Mouse (Mus musculus): ENCODE results near the gene Zbtb38.
"Not testable (repeated sequence)": the region's sequence is repeated elsewhere in the genome, so short reads cannot be mapped to it uniquely, and the experiment has no call there.

The Zbtb38 gene

DNA sequence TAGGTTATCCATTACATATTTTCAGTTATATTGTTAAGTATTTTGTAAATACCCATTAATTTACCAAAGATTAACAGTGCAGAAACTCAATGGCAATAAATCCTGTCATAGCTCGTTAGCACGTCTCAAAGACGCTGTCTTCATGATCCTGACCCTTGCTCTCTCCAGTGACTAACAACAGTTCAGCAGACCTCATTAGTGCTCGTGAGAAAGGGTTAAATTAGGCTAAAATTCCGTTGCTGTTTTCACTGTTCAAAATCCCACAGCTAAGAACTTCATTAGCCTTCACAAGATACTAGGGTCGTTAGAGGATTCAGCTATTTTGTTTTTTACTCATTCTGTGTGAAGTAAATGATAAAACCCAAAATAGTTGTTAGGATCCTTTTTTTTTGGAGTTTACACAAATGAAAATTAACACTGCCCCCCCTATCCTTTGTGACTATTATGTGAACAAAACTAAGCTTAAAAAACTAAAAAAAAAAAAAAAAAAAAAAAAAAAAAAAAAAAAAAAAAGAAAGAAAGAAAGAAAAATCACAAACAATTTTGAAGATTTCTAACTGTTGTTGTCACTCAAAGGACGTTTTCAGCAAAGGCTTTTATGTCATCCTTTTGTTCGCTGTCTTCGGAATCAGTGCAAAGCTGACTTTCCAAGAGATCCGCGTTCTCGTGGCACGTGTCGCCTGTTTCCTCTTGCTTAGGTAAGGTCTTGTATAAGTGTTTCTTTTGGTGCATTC is 67.6 kb downstream of the Zbtb38 start:
- DNase-seq (ENCODE audit: low read depth, low spot score) = no peak

DNA sequence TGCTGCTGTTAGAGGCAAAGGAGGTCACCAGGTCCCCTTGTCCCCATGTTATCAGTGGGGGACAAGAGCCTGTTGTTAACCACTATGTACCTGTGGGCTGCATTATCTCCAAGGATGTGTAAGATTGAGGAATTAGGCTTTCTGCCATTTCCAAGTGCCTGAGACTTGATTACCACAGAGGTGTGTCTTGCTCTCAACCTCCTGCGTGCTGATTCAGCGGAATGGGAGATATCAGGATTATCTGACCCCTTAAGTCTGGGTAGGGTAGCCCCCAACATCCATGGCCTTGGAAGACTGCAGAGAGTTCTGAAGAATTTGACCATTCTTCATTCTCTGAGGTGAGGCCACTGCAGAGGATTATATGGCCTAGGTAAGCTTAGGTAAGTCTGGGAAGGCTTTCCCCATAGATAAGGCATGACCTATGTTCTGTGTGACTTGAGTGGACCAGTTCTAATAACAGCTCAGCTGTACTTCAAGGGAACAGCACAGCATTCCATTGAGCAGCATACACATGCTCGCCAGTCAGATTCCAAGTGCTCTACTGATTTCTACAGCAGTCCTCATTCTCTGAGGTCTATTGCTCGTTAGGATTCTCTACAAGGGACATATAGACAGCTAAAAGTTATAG is 68.4 kb downstream of the Zbtb38 start:
- DNase-seq (ENCODE audit: low read depth, low spot score) = no peak

DNA sequence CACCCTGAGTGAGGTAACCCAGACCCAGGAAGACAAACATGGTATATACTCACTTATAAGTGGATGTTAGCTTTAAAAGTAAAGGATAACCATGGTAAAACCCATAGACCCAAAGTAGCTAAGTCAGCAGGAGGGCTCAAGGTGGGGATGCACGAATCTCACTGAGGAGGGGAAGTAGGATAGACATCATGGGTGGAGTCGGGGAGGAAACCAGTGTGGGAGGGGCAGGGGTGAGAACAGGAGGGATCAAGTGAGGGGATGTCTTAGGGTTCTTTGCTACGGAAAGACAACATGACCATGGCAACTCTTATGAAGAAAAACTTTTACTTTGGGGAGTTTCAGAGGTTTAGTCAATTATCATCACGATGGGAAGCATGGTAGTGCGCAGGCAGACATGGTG is 74.0 kb downstream of the Zbtb38 start:
- peak; percentile 12 for DNase-seq (ENCODE audit: low read depth, low spot score)

GRCm38 (mm10) chr9:96677711-96678110 is 74.9 kb downstream of the Zbtb38 start:
- not testable (repeated sequence) for DNase-seq (ENCODE audit: low read depth, low spot score)

GRCm38 (mm10) chr9:96676671-96677070 is 76.0 kb downstream of the Zbtb38 start:
- DNase-seq (ENCODE audit: low read depth, low spot score) = no peak

- DNase-seq (ENCODE audit: low read depth, low spot score) = no peak
These were observed 76.6 kb downstream of the Zbtb38 start for GRCm38 (mm10) chr9:96675763-96676640.

DNA sequence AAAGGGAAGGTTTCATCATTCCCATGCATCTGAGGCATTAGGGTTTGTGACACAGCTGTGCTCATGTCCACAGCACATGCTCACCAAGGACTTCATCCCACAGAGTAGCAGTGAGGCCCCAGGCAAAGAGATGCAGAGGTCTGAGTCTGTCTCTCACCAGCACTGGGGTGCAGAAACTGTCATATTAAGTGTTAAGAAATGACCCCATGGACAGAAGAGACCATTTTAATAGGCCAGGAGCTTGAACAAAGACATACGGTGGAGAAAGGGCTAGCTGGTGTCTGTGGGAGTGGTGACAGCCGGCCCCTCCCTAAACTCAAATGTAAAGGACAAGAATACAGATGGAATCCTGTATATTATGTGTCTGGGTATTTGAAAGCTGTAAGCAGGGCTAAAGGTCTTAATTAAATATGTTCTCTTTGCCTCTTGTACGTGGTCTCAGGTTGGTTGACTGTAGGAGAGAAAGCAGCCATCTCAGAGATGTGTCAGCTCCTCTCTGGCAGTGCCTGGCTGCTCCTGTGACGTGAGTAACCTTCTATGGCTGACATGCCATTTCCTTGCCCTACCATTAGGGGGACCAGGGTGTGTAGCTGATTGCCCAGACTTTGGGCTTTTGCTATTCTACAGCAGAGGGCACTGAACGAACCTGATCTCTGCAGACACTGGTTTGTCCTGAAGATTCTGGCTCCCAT is 77.4 kb downstream of the Zbtb38 start:
- DNase-seq (ENCODE audit: low read depth, low spot score) = peak; percentile 84

DNA sequence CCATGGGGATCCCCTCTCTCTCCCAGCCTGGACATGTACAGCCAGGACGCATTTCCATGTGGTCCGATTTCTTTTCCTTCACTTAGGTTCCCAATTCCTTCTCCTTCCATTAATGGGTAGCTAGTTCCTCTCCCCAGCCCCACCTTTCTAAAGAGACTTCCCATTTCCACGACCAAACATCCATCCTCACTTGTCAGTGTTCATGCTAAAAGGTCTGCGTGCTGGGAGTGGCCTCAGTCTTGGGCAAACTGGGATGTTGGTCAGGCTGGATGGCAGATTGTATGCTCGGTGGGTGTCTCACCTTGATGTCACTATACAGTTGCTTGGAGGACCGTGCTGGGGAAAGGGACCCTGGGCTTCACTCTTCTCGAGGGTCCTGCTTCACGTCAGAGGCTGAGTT is 78.3 kb downstream of the Zbtb38 start:
- DNase-seq (ENCODE audit: low read depth, low spot score) = no peak

GRCm38 (mm10) chr9:96672466-96672865 is 80.2 kb downstream of the Zbtb38 start:
- no peak for DNase-seq (ENCODE audit: low read depth, low spot score)

DNA sequence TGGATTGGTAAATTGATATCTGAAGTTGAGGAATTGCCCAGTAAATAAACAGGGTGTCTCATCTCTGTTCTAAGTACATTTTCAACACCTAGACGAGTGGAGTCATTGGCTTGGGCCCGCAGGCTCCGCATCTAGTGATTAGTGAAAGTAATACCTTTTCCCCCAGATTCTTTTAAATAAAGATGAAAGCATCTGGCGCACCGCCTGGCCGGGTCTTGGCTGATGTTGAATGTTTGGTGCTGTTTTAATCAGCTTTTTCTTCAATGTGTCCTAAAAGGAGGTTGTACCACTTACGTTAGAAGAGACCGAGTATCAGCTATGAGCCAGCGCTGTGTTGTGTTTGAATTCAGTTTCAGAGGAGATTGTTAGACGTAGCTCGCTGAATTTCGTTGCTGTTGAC is 81.4 kb downstream of the Zbtb38 start:
- no peak for DNase-seq (ENCODE audit: low read depth, low spot score)

GRCm38 (mm10) chr9:96669877-96670276 is 82.8 kb downstream of the Zbtb38 start:
- peak; percentile 96 for DNase-seq (ENCODE audit: low read depth, low spot score)

GRCm38 (mm10) chr9:96668628-96669027 is 84.0 kb downstream of the Zbtb38 start:
- peak; percentile 60 for DNase-seq (ENCODE audit: low read depth, low spot score)

DNA sequence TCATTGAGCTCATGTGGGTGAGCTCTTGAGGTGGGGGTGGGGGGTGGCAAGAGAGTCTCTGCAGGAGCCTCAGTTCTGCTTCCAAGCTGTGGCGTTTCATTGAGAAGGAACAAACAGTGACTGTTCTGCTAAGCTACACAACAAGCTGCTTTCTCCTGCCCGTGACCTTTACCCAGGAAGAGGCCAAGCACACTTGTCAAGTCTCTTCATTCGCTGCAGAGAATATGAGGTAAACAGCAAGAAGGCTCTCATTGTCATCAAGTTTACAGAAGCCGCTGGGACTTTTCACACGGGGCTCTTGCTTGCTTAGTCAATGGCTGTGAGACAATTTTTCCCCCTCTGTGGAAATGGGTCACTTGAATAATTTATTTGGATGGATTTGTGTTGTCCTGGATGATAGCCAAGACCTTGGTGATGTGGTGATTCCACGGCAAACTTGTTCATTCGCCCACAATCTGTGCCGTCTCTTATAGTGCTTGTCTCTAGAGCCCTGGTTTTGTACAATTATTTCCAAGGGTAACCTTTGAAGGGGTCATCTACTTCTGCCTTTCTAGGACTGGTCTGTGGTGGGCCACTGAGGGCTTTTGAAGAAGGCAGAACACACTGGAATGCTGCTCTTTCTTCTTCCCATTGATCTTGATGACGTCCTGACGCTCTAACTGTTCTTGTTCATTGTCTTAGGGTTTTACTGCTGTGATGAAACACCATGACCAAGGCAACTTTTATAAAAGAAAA is 92.0 kb downstream of the Zbtb38 start:
- DNase-seq (ENCODE audit: low read depth, low spot score) = no peak

- no peak for DNase-seq (ENCODE audit: low read depth, low spot score)
These were observed 92.8 kb downstream of the Zbtb38 start for GRCm38 (mm10) chr9:96659801-96660200.

GRCm38 (mm10) chr9:96653538-96653937 is 99.1 kb downstream of the Zbtb38 start:
- DNase-seq (ENCODE audit: low read depth, low spot score) = no peak

GRCm38 (mm10) chr9:96652763-96653162 is 99.9 kb downstream of the Zbtb38 start:
- peak; percentile 68 for DNase-seq (ENCODE audit: low read depth, low spot score)

DNA sequence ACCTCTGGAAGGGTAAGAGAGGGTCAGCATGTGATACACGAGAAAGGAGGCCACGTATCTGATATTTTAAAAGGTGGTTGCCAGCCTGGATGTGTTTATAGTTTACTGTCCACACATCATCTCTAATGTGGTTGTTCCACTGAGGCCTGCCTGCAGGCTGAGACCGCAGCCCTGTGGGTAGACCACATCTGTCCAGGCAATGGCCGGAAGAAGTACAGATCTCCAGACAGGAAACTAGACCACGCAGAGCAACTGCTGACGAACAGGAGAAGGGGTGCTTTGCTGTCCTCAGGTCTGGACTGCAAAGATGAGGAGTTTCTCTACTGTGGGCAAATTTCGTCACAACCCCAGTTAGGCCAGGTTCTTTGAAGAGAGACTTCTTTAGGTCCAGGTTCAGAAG is 101.8 kb downstream of the Zbtb38 start:
- DNase-seq (ENCODE audit: low read depth, low spot score) = no peak

GRCm38 (mm10) chr9:96649924-96650323 is 102.7 kb downstream of the Zbtb38 start:
- DNase-seq (ENCODE audit: low read depth, low spot score) = peak; percentile 64

- no peak for DNase-seq (ENCODE audit: low read depth, low spot score)
These were observed 103.3 kb downstream of the Zbtb38 start for GRCm38 (mm10) chr9:96649362-96649761.

DNA sequence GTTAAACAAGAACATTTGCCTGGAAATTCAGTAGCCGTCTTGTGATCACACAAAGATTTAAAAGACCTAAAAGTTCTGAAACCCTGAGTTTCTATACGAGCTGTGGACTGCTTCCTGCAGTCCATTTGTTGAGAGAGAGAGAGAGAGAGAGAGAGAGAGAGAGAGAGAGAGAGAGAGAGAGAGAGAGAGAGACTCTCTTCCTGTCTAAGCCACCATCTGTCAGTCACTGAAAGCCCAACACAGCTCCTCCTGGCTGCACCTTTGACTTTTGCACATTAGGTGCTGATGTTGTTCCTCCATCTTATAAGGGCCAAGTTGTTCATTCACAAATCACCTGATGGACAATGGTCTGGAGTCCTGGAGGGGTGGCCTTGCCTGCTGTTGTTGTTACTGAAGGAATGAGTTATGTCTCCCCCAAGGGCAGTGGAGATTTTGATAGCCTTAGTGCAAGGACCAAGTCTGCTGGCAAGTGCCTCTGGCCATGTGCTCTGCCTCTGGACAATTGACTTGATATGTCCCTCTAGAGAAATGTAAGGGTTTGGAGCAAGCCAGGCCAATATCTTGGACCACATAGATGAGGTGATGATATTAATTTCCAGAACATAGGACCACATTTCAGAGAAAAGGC is 105.8 kb downstream of the Zbtb38 start:
- peak; percentile 59 for DNase-seq (ENCODE audit: low read depth, low spot score)

DNA sequence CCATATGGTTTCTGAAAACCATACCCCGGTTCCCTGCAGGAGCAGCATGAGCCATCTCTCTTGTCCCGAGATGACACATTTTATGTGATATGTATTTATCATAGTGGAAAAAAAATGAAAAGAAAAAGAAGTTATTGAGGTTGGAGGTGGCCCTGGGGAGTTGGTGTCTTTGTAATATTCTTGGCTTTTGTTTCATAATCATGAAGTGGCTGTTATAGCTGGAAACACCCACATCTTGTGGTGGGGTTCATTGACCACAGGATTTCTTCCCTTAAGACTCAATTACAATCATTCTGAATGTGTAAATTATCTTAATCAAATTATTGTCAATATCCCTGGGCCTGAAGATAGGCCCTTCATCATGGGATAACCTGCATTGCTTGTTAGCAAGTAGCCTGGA is 107.8 kb downstream of the Zbtb38 start:
- DNase-seq (ENCODE audit: low read depth, low spot score) = no peak
